Mouse (Mus musculus): Measurements from ENCODE around the gene Fam160a1. TPM values are rescaled to one million over a fixed set of nuclear protein-coding genes. Genes with fewer than 3 reads are reported as not detected.

The Fam160a1 gene
- polyA plus RNA-seq, 1 experiment from 2014 or later: 3.0 TPM

- Histone ChIP-seq H3K27ac (no peak overlapping the region), H3K4me1 (no peaks in the 10 kb centered on the region), H3K27me3 (peaks cover 60% of the 10 kb centered on the region), H3K9me3 (no peaks in the 10 kb centered on the region), H3K4me3 (no peak overlapping the region), H3K4me2 (replicated peaks) (no peak overlapping the region), H3K36me3 (no peaks in the 10 kb centered on the region), H3K9ac (no peak overlapping the region)
- ATAC-seq (ENCODE audit: low FRiP score, low read depth): no peak
- WGBS: 86% methylated on average over 3 of the region's 3 CpGs
Measured at GRCm38 (mm10) chr3:85695056-85695455, 122.0 kb downstream of the Fam160a1 start.

- Histone ChIP-seq H3K9me3 (no peaks in the 10 kb centered on the region), H3K9ac (no peak overlapping the region), H3K27ac (no peak overlapping the region), H3K27me3 (peaks cover 61% of the 10 kb centered on the region), H3K36me3 (no peaks in the 10 kb centered on the region), H3K4me1 (0 out of 2 replicates have a peak, but pooled peaks cover 12% of the 10 kb centered on the region), H3K4me2 (replicated peaks) (no peak overlapping the region), H3K4me3 (no peak overlapping the region)
- 38% methylated on average over 3 of the region's 3 CpGs for WGBS
- no peak for ATAC-seq (ENCODE audit: low FRiP score, low read depth)
Measured at GRCm38 (mm10) chr3:85693013-85693412, 124.1 kb downstream of the Fam160a1 start.

- H3K4me2 ChIP-seq (replicated peaks): no peak overlapping the region
- ATAC-seq (ENCODE audit: low FRiP score, low read depth): no peak
- no peaks in the 10 kb centered on the region for H3K9me3 ChIP-seq
- H3K27me3 ChIP-seq: peaks cover 55% of the 10 kb centered on the region
- no peak overlapping the region for H3K4me3 ChIP-seq
- 0 out of 2 replicates have a peak, but pooled peaks cover 12% of the 10 kb centered on the region for H3K4me1 ChIP-seq
- no peak overlapping the region for H3K9ac ChIP-seq
- no peak overlapping the region for H3K27ac ChIP-seq
- no peaks in the 10 kb centered on the region for H3K36me3 ChIP-seq
- 53% methylated on average over 4 of the region's 4 CpGs for WGBS
Measured at GRCm38 (mm10) chr3:85691134-85691533, 126.0 kb downstream of the Fam160a1 start.

- no peak overlapping the region for H3K4me2 ChIP-seq (replicated peaks)
- H3K9ac ChIP-seq: no peak overlapping the region
- peaks cover 47% of the 10 kb centered on the region for H3K27me3 ChIP-seq
- ATAC-seq (ENCODE audit: low FRiP score, low read depth): no peak
- H3K36me3 ChIP-seq: no peaks in the 10 kb centered on the region
- H3K4me1 ChIP-seq: 0 out of 2 replicates have a peak, but pooled peaks cover 12% of the 10 kb centered on the region
- no peak overlapping the region for H3K27ac ChIP-seq
- no peak overlapping the region for H3K4me3 ChIP-seq
- WGBS: 93% methylated on average over 14 of the region's 14 CpGs
- H3K9me3 ChIP-seq: no peaks in the 10 kb centered on the region
Measured at GRCm38 (mm10) chr3:85688341-85688740, 128.8 kb downstream of the Fam160a1 start.

GRCm38 (mm10) chr3:85685271-85685670, 131.8 kb downstream of the Fam160a1 start:
- Histone ChIP-seq H3K4me2 (replicated peaks) (no peak overlapping the region), H3K4me1 (0 out of 2 replicates have a peak, but pooled peaks cover 12% of the 10 kb centered on the region), H3K9ac (no peak overlapping the region), H3K9me3 (no peaks in the 10 kb centered on the region), H3K27ac (no peak overlapping the region), H3K4me3 (no peak overlapping the region), H3K36me3 (no peaks in the 10 kb centered on the region), H3K27me3 (peaks cover 31% of the 10 kb centered on the region)
- ATAC-seq (ENCODE audit: low FRiP score, low read depth): no peak
- 85% methylated on average over 8 of the region's 8 CpGs for WGBS

- peaks cover 27% of the 10 kb centered on the region for H3K27me3 ChIP-seq
Measured at GRCm38 (mm10) chr3:85683618-85684017, 133.5 kb downstream of the Fam160a1 start.

GRCm38 (mm10) chr3:85681136-85681535, 136.0 kb downstream of the Fam160a1 start:
- no peaks in the 10 kb centered on the region for H3K4me1 ChIP-seq
- H3K27me3 ChIP-seq: peaks cover 31% of the 10 kb centered on the region
- no peaks in the 10 kb centered on the region for H3K9me3 ChIP-seq
- H3K36me3 ChIP-seq: no peaks in the 10 kb centered on the region
- no peak overlapping the region for H3K4me3 ChIP-seq
- no peak overlapping the region for H3K27ac ChIP-seq
- no peak overlapping the region for H3K4me2 ChIP-seq (replicated peaks)
- ATAC-seq (ENCODE audit: low FRiP score, low read depth): no peak
- H3K9ac ChIP-seq: no peak overlapping the region
- 74% methylated on average over 7 of the region's 7 CpGs for WGBS

More at GRCm38 (mm10) chr3:85683618-85684017, 133.5 kb downstream of the Fam160a1 start:
- no peak for ATAC-seq (ENCODE audit: low FRiP score, low read depth)
- no peak overlapping the region for H3K9ac ChIP-seq
- 0 out of 2 replicates have a peak, but pooled peaks cover 4% of the 10 kb centered on the region for H3K4me1 ChIP-seq
- H3K4me2 ChIP-seq (replicated peaks): no peak overlapping the region
- no peaks in the 10 kb centered on the region for H3K9me3 ChIP-seq
- no peaks in the 10 kb centered on the region for H3K36me3 ChIP-seq
- no peak overlapping the region for H3K4me3 ChIP-seq
- no peak overlapping the region for H3K27ac ChIP-seq
- 86% methylated on average over 5 of the region's 5 CpGs for WGBS

GRCm38 (mm10) chr3:85679960-85680359, 137.1 kb downstream of the Fam160a1 start:
- no peak for ATAC-seq (ENCODE audit: low FRiP score, low read depth)
- WGBS: 84% methylated on average over 5 of the region's 5 CpGs

GRCm38 (mm10) chr3:85679312-85679933, 137.7 kb downstream of the Fam160a1 start:
- no peak overlapping the region for H3K4me3 ChIP-seq
- 83% methylated on average over 8 of the region's 8 CpGs for WGBS
- no peaks in the 10 kb centered on the region for H3K36me3 ChIP-seq
- H3K27ac ChIP-seq: no peak overlapping the region
- peaks cover 37% of the 10 kb centered on the region for H3K27me3 ChIP-seq
- H3K4me2 ChIP-seq (replicated peaks): no peak overlapping the region
- H3K9ac ChIP-seq: no peak overlapping the region
- no peaks in the 10 kb centered on the region for H3K9me3 ChIP-seq
- ATAC-seq (ENCODE audit: low FRiP score, low read depth): no peak
- no peaks in the 10 kb centered on the region for H3K4me1 ChIP-seq

More at GRCm38 (mm10) chr3:85679960-85680359, 137.1 kb downstream of the Fam160a1 start:
- Histone ChIP-seq H3K9me3 (no peaks in the 10 kb centered on the region), H3K27me3 (peaks cover 38% of the 10 kb centered on the region), H3K4me2 (replicated peaks) (no peak overlapping the region), H3K27ac (no peak overlapping the region), H3K4me1 (no peaks in the 10 kb centered on the region), H3K4me3 (no peak overlapping the region), H3K36me3 (no peaks in the 10 kb centered on the region), H3K9ac (no peak overlapping the region)

- ATAC-seq (ENCODE audit: low FRiP score, low read depth): no peak
- Histone ChIP-seq H3K4me1 (no peaks in the 10 kb centered on the region), H3K9me3 (no peaks in the 10 kb centered on the region), H3K9ac (no peak overlapping the region), H3K4me3 (no peak overlapping the region), H3K27ac (no peak overlapping the region), H3K36me3 (no peaks in the 10 kb centered on the region), H3K4me2 (replicated peaks) (no peak overlapping the region), H3K27me3 (peaks cover 32% of the 10 kb centered on the region)
- WGBS: 85% methylated on average over 3 of the region's 3 CpGs
Measured at GRCm38 (mm10) chr3:85677952-85678351, 139.1 kb downstream of the Fam160a1 start.

- WGBS: 79% methylated on average over 8 of the region's 8 CpGs
- H3K4me2 ChIP-seq (replicated peaks): no peak overlapping the region
- H3K4me3 ChIP-seq: no peak overlapping the region
- no peak for ATAC-seq (ENCODE audit: low FRiP score, low read depth)
- H3K9me3 ChIP-seq: no peaks in the 10 kb centered on the region
- H3K9ac ChIP-seq: no peak overlapping the region
- H3K27me3 ChIP-seq: peaks cover 29% of the 10 kb centered on the region
- H3K36me3 ChIP-seq: no peaks in the 10 kb centered on the region
- H3K27ac ChIP-seq: no peak overlapping the region
- H3K4me1 ChIP-seq: no peaks in the 10 kb centered on the region
Measured at GRCm38 (mm10) chr3:85677133-85677532, 140.0 kb downstream of the Fam160a1 start.

GRCm38 (mm10) chr3:85669844-85670243, 147.2 kb downstream of the Fam160a1 start:
- no peak overlapping the region for H3K4me2 ChIP-seq (replicated peaks)
- no peak overlapping the region for H3K4me3 ChIP-seq
- no peaks in the 10 kb centered on the region for H3K9me3 ChIP-seq
- H3K9ac ChIP-seq: no peak overlapping the region
- 80% methylated on average over 6 of the region's 6 CpGs for WGBS
- peaks cover 3% of the 10 kb centered on the region; the same call in 1 of the 2 replicates for H3K27me3 ChIP-seq
- H3K4me1 ChIP-seq: no peaks in the 10 kb centered on the region
- no peak for ATAC-seq (ENCODE audit: low FRiP score, low read depth)
- H3K36me3 ChIP-seq: no peaks in the 10 kb centered on the region
- H3K27ac ChIP-seq: no peak overlapping the region

GRCm38 (mm10) chr3:85667683-85668082, 149.4 kb downstream of the Fam160a1 start:
- Histone ChIP-seq H3K27ac (no peak overlapping the region), H3K4me1 (no peaks in the 10 kb centered on the region), H3K4me3 (no peak overlapping the region), H3K27me3 (peaks cover 5% of the 10 kb centered on the region; the same call in 1 of the 2 replicates), H3K36me3 (no peaks in the 10 kb centered on the region), H3K9me3 (no peaks in the 10 kb centered on the region), H3K9ac (no peak overlapping the region), H3K4me2 (replicated peaks) (no peak overlapping the region)
- WGBS: 88% methylated on average over 6 of the region's 6 CpGs
- no peak for ATAC-seq (ENCODE audit: low FRiP score, low read depth)
